Mouse (Mus musculus) bone marrow, adult 2 months (tissue): ENCODE data around the gene Chadl. TPM values are rescaled to one million over a fixed set of nuclear protein-coding genes. Genes with fewer than 3 reads are reported as not detected.

ENCODE experiments used
- H3K27ac ChIP-seq: fragments of 200-500 bp; 2 replicates; pipeline ENCODE4 v1.5.1; 2012; ENCODE audit warnings: low read depth, mild to moderate bottlenecking, control low read depth, inconsistent platforms, low read length; ENCODE audit not compliant: control insufficient read depth, poor library complexity, insufficient read depth
- H3K4me1 ChIP-seq: fragments of 200-500 bp; 2 replicates; pipeline ENCODE4 v1.6.1; 2011; ENCODE audit warnings: low read length; ENCODE audit not compliant: control insufficient read depth, insufficient read depth
- H3K4me3 ChIP-seq: fragments of 200-500 bp; replicated peaks from 2 replicates; pipeline ENCODE3; 2011; ENCODE audit warnings: mild to moderate bottlenecking, low read depth, low read length, control low read depth; ENCODE audit not compliant: control insufficient read depth
- CTCF ChIP-seq: fragments of 200-500 bp; IDR thresholded peaks from 2 replicates; pipeline ENCODE4 v1.5.1; 2011; ENCODE audit warnings: low read length, control low read depth; ENCODE audit not compliant: control insufficient read depth, insufficient read depth
- POLR2A ChIP-seq: fragments of 200-500 bp; IDR thresholded peaks from 2 replicates; pipeline ENCODE4 v1.6.1; 2011; ENCODE audit warnings: low read depth, mild to moderate bottlenecking, control low read depth, low read length, borderline replicate concordance; ENCODE audit not compliant: control insufficient read depth
- WGBS: fragments of 180-500 bp; shearing (Covaris S2); methylation state at CpG from one replicate; pipeline ENCODE4 v1.1.7; 2018; 5-methylcytosine and 5-hydroxymethylcytosine counted together
- polyA plus RNA-seq: library from polyadenylated mRNA; stranded (reverse); fragments of >200 nt; gene quantifications from 2 replicates; pipeline ENCODE4 v1.2.4, GENCODE M21; 2011; ENCODE audit warnings: low replicate concordance; ENCODE audit not compliant: missing spikeins, insufficient read depth, insufficient read length

Gene Chadl
- polyA plus RNA-seq, 1 experiment: not detected

DNA sequence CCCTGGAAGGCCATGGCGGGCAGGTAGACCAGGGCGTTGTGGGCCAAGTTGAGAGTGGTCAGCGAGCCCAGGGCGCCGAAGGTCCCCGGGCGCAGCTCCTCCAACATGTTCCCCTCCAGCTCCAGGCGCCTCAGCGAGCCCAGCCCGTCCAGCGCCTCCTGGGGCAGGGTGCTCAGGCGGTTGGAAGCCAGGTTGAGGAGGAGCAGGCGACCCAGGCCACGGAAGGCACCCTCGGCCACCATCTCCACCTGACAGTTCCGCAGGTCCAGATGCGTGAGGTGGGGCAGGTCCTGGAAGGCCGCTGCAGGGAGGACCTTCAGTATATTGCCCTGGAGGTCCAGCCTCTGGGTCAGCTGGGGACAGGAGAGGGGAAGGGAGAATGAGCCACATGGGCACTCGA is 2.2 kb downstream of the Chadl start:
- Histone ChIP-seq H3K27ac (no peak overlapping the region; the same call in 1 of the 2 replicates), H3K4me1 (no peaks in the 10 kb centered on the region; the same call in none of the 2 replicates), H3K4me3 (no peak overlapping the region)
- TF ChIP-seq CTCF (no peak), POLR2A (no peak)
- WGBS: 70% methylated on average over 19 of the region's 19 CpGs

DNA sequence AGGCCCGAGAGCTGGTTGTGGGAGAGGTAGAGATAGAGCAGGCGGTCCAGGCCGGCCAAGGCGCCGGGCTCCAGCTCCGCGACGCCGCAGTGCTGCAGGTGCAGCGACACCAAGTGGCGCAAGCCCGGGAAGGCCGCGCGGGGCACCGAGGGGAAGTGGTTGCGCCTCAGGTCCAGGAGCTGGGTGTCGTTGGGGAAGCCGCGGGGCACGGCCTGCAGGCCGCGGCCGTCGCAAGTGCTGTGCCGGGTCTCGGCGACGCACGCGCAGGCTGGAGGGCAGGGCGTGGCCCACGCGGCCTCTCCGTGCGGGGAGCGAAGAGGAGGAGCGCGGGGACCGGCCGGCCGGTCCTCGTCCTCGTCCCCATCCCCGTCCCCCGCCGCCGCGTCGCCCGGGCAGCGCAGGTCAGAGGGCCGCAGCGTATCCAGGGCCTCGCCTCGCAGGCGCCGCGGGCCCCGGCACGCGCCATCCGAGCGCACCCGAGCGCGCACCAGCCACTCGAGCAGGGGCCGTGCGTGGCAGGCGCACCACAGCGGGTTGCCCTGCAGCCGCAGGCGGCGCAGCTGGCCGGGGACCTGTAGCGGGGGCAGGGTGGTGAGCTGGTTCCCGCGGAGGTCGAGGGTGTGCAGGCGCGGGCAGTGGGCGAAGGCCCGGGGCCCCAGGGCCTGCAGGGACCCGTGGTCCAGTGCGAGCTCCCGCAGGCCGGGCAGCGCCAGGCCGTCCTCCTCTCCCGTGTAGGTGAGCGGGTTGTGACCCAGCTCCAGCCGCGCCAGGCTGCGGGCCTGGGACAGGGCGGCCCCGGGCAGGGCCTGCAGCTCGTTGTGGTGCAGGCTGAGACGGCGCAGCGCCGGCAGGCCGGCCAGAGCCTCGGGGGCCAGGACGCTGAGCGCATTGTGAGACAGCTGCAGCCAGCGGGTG is 2.9 kb downstream of the Chadl start:
- peak; percentile 48; the same call in 1 of the 2 replicates for TF ChIP-seq POLR2A
- peak; percentile 72 for TF ChIP-seq CTCF
- 2% methylated on average over 99 of the region's 107 CpGs for WGBS
- Histone ChIP-seq H3K27ac (peak overlapping the region; percentile 54; the same call in 1 of the 2 replicates), H3K4me3 (peak overlapping the region; percentile 51), H3K4me1 (no peaks in the 10 kb centered on the region; the same call in none of the 2 replicates)

DNA sequence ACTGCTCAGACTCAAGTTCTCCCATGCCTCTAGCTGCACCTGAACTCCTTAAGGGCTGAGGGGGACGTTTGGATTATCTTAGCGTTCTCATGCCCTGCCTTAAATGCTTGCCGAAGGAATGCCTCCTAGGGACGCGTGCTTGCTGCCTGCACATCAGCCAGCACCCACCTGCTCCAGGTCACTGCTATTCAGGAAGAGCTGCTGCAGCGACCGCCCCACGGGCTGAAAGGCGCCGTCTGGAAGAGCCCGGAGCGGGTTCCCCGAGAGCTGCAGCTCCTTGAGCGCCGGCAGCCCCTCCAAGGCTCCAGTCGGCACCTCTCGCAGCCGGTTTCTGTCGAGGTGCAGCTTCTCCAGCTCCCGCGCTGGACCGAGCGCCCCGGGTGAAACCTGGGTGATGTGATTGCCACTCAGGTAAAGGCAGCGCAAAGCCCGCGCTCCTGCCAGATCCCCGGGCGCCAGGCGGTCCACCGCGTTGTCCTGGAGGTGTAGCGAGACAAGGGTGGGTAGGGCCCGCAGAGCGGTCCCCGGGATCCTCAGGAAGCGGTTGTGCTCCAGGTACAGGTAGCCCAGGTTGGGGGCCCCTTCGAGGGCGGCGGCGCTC is 3.6 kb downstream of the Chadl start:
- H3K27ac ChIP-seq: no peak overlapping the region; the same call in 1 of the 2 replicates
- 5% methylated on average over 41 of the region's 41 CpGs for WGBS
- H3K4me3 ChIP-seq: peak overlapping the region; percentile 5
- TF ChIP-seq CTCF (no peak), POLR2A (no peak)
- no peaks in the 10 kb centered on the region; the same call in none of the 2 replicates for H3K4me1 ChIP-seq

DNA sequence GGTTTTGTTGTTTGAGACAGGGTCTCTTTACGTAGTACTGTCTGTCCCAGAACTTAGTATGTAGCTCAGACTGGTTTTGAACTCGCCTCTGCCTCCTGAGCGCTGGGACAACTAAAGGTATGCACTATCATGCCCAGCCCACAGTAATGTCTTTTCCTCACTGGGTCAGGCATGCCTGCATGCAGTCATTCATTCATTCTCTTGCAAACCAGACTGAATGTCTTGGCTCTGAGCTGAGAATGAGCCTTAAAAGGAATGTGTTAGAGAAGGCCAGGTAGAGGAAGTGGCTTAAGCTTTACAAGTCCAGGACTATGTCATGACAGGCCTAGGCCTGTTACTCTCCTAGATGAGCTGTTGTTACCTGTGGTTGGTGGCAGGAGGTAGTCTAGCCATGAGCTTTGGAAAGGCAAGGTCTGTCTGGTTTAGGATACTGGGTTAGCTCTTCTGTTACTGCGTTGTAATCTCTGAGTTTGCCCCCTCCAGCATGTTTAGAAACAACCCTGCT is 16.7 kb downstream of the Chadl start:
- H3K4me3 ChIP-seq: no peak overlapping the region
- 93% methylated on average over 4 of the region's 4 CpGs for WGBS
- TF ChIP-seq CTCF: no peak
- TF ChIP-seq POLR2A: no peak
- no peak overlapping the region for H3K27ac ChIP-seq
- H3K4me1 ChIP-seq: no peaks in the 10 kb centered on the region

DNA sequence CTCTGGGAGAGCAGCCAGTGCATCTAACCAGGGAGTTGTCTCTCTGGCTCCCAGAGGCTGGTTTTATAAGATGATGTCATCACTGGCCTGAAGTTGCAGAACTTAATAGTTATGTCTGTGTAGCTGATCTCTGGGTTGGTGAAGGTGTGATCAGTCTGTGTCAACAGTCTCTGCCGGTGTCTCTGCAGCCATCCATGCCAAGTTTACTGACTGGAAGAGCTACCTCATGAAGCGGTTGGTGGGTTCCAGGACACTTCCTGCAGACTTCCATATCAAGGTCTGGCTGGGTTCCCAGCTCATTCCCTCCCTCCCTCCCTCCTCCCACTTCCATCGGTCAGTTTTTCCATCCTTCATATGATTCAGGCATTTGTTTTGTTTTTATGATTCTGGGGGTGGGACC is 20.4 kb downstream of the Chadl start:
- H3K27ac ChIP-seq: no peak overlapping the region
- TF ChIP-seq POLR2A: no peak
- TF ChIP-seq CTCF: no peak
- H3K4me1 ChIP-seq: no peaks in the 10 kb centered on the region
- WGBS: 86% methylated on average over 3 of the region's 3 CpGs
- no peak overlapping the region for H3K4me3 ChIP-seq

DNA sequence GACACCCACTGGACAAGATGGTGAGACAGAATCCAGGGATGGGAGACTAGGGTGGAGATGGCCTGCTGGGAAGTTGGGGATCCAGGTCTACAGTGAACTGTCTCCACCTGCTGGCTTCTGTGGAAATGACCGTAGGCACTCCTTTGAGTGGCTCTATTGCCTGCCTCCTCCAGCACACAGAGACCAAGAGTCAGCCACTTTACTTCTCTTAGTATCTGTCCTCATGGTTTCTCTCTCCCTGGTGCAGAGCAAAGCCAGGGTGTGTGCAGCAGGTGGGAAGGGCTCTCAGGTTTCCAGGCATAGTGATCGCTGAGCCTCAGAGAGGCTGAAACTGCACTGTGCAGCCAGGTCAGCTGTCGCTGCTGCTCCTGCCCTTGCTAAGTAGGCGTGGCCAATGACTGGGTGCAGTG is 26.9 kb downstream of the Chadl start:
- 80% methylated on average over 4 of the region's 4 CpGs for WGBS

DNA sequence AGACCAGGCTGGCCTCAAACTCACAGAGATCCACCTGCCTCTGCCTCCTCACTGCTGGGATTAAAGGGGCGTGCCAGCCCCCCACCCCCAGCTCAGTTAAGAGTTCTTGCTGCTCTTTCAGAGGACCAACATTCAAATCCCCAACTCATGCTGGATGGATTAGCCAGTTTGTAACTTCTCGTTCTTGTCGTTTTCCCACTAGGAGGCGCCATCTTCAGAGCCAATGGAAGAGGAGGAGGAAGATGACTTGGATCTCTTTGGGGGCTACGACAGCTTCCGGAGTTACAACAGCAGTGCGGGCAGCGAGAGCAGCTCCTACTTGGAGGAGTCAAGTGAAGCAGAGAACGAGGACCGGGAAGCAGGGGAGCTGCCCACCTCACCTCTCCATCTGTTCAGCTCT is 30.1 kb downstream of the Chadl start:
- WGBS: 79% methylated on average over 10 of the region's 10 CpGs
- Histone ChIP-seq H3K4me1 (no peaks in the 10 kb centered on the region), H3K27ac (no peak overlapping the region), H3K4me3 (no peak overlapping the region)
- TF ChIP-seq CTCF: no peak
- TF ChIP-seq POLR2A: no peak

More for the DNA sequence above, 26.9 kb downstream of the Chadl start:
- TF ChIP-seq CTCF: peak; percentile 55
- no peak for TF ChIP-seq POLR2A
- Histone ChIP-seq H3K4me1 (no peaks in the 10 kb centered on the region), H3K4me3 (no peak overlapping the region), H3K27ac (no peak overlapping the region)

DNA sequence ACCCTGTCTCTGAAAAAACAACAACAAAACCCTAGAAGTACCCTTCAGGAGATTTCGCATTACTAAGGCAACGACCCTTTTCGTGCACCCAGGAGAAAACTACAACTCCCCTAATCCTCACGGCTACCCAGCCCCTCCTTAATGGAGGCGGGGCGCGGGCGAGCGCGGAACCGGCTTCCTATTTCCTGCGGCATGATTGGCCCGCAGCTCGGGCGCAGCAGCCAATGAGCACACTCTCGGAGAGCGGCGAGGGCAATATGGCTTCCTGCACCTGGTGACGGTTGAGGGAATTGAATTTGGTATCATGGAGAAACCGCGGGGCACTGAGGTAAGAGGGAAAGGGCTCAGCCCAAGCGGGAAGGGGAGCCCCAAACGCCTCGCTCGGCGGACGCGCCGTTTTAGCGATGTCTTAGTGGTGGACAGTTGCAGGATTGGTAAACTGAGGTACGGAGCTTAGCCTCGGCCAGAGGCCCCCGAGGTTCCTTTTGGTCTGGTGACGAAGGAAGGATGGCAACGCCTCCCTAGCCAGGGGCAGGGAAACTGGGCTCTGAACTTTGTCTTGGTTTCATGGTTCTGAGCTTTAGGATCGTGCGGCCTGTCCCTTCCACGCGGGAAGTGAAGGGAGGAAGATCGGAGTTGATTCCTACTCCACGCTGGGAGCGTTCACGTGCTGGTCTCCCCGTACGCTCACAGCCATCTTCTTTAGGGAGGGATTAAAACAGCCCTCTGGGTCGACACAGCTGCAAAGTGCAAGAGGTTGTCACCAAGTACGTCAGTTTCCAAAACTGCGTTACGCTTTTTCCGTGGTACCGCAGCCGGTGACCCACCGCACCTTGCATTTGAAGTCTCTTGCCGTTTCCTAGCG is 33.2 kb downstream of the Chadl start, which contains the start of gene L3mbtl2:
Gene L3mbtl2 (plus strand): TSS at position 193 of the 865 bp plus-strand sequence.
- Histone ChIP-seq H3K4me1 (no peaks in the 10 kb centered on the region), H3K4me3 (peak within 1 kb of the TSS; percentile 97), H3K27ac (peak within 1 kb of the TSS; percentile 66)
- TF ChIP-seq CTCF (0 out of 2 replicates have a peak, but pooled peaks have one; percentile 13), POLR2A (peak; percentile 52; the same call in 1 of the 2 replicates)
- under 1% methylated on average over 55 of the region's 55 CpGs for whole genome bisulfite sequencing
